Mouse (Mus musculus) c-Kit-negative CD71-positive TER-119-positive erythroid progenitor cells, embryonic 14.5 days (primary cell): ENCODE data around the gene Ubtd1.
"Not testable (repeated sequence)": the region's sequence is repeated elsewhere in the genome, so short reads cannot be mapped to it uniquely, and the experiment has no call there.

Experiments
- DNase-seq: peaks from one replicate; pipeline ENCODE4 v3.0.0-alpha.2; 2013; ENCODE audit warnings: low read depth, low spot score

The Ubtd1 gene

GRCm38 (mm10) chr19:42061443-42061842, 79.9 kb downstream of the Ubtd1 start:
- no peak for DNase-seq

- DNase-seq, result no peak
These were observed 87.1 kb downstream of the Ubtd1 start for GRCm38 (mm10) chr19:42068441-42069240.

GRCm38 (mm10) chr19:42069241-42069525, 87.6 kb downstream of the Ubtd1 start:
- DNase-seq, result no peak

GRCm38 (mm10) chr19:42071221-42071620, 89.7 kb downstream of the Ubtd1 start:
- no peak for DNase-seq

GRCm38 (mm10) chr19:42071886-42072608, 90.5 kb downstream of the Ubtd1 start:
- DNase-seq, result no peak

- DNase-seq, result no peak
These were observed 91.2 kb downstream of the Ubtd1 start for GRCm38 (mm10) chr19:42072802-42073201.

- no peak for DNase-seq
These were observed 93.5 kb downstream of the Ubtd1 start for GRCm38 (mm10) chr19:42075051-42075450.

- no peak for DNase-seq
These were observed 94.4 kb downstream of the Ubtd1 start for GRCm38 (mm10) chr19:42075992-42076391.

GRCm38 (mm10) chr19:42078566-42078965, 97.0 kb downstream of the Ubtd1 start:
- DNase-seq, result no peak

- no peak for DNase-seq
These were observed 97.4 kb downstream of the Ubtd1 start for GRCm38 (mm10) chr19:42079006-42079405.

- no peak for DNase-seq
These were observed 98.4 kb downstream of the Ubtd1 start for GRCm38 (mm10) chr19:42079950-42080349.

- no peak for DNase-seq
These were observed 98.9 kb downstream of the Ubtd1 start for GRCm38 (mm10) chr19:42080469-42080868.

GRCm38 (mm10) chr19:42081613-42082012, 100.0 kb downstream of the Ubtd1 start:
- DNase-seq, result not testable (repeated sequence)
